Mouse (Mus musculus) c-Kit-positive CD71-negative TER-119-negative erythroid progenitor cells, embryonic 14.5 days (primary cell): Measurements from ENCODE around the gene Nfil3.
A peak's percentile ranks its signal among the peaks of the same experiment; 100 is the strongest.

Experiments used
- DNase-seq: peaks from one replicate; pipeline ENCODE4 v3.0.0-alpha.2; 2013; ENCODE audit warnings: low read depth

The Nfil3 gene

GRCm38 (mm10) chr13:52982703-52983102 lies 1.8 kb upstream of the Nfil3 start:
- peak; percentile 92 for DNase-seq

GRCm38 (mm10) chr13:52981441-52982281 lies 788 bp upstream of the Nfil3 start:
- DNase-seq, result no peak

- DNase-seq, result no peak
Measured at GRCm38 (mm10) chr13:52980211-52980950, 492 bp downstream of the Nfil3 start.

GRCm38 (mm10) chr13:52979331-52980051 lies 1.4 kb downstream of the Nfil3 start:
- no peak for DNase-seq

- DNase-seq, result no peak
Measured at GRCm38 (mm10) chr13:52978321-52978981, 2.4 kb downstream of the Nfil3 start.

- DNase-seq, result no peak
Measured at GRCm38 (mm10) chr13:52977757-52978156, 3.1 kb downstream of the Nfil3 start.

GRCm38 (mm10) chr13:52977221-52977609 lies 3.7 kb downstream of the Nfil3 start:
- no peak for DNase-seq

- no peak for DNase-seq
Measured at GRCm38 (mm10) chr13:52976510-52977220, 4.2 kb downstream of the Nfil3 start.

GRCm38 (mm10) chr13:52976130-52976509 lies 4.8 kb downstream of the Nfil3 start:
- no peak for DNase-seq

- no peak for DNase-seq
Measured at GRCm38 (mm10) chr13:52974676-52975075, 6.2 kb downstream of the Nfil3 start.

- DNase-seq, result no peak
Measured at GRCm38 (mm10) chr13:52973427-52973826, 7.4 kb downstream of the Nfil3 start.

GRCm38 (mm10) chr13:52972626-52973025 lies 8.2 kb downstream of the Nfil3 start:
- DNase-seq, result no peak

GRCm38 (mm10) chr13:52970876-52971275 lies 10.0 kb downstream of the Nfil3 start:
- DNase-seq, result no peak

GRCm38 (mm10) chr13:52962922-52963321 lies 18.0 kb downstream of the Nfil3 start:
- no peak for DNase-seq

GRCm38 (mm10) chr13:52962361-52962760 lies 18.5 kb downstream of the Nfil3 start:
- no peak for DNase-seq

- no peak for DNase-seq
Measured at GRCm38 (mm10) chr13:52953779-52954553, 26.9 kb downstream of the Nfil3 start.

GRCm38 (mm10) chr13:52949211-52949610 lies 31.7 kb downstream of the Nfil3 start:
- DNase-seq, result no peak

- DNase-seq, result no peak
Measured at GRCm38 (mm10) chr13:52947545-52947944, 33.3 kb downstream of the Nfil3 start.

- DNase-seq, result no peak
Measured at GRCm38 (mm10) chr13:52945769-52946168, 35.1 kb downstream of the Nfil3 start.

GRCm38 (mm10) chr13:52944116-52944515 lies 36.8 kb downstream of the Nfil3 start:
- DNase-seq, result no peak
